Mouse (Mus musculus): ENCODE results near the gene Tor1aip1.

DNA sequence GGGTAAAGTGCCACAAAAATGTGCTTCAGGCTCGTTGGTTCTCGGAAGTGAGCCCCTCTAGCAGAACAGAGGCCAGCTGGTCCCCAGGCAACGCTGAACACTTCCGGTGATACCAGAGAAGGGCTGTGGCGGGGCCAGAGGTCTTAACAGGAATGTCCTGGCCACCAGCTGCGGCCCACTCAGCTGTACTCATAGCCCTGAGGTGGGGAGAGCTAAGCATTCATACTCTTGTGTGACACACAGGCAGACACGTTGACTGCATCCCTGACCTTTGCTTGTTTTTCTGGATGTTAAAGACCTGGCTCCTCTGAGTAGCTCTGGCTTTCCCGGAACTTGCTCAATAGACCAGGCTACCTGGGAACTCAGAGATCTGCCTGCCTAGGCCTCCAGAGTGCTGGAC is 38.3 kb upstream of the Tor1aip1 start:
- TF ChIP-seq RAD21 (IDR thresholded peaks at IDR 0.05; ENCODE audit: low read depth, low read length) (no peak), MAX (IDR thresholded peaks at IDR 0.05; ENCODE audit: low read length) (no peak), ZC3H11A (IDR thresholded peaks at IDR 0.05; ENCODE audit: low read depth, low read length) (no peak), GATA1 (IDR thresholded peaks at IDR 0.05; ENCODE audit: low read depth, low read length) (no peak), CTCF (IDR thresholded peaks at IDR 0.05 in 2 of 3, conservative IDR thresholded peaks at IDR 0.05 in 1 of 3; ENCODE audit: control insufficient read depth in 1 of 3, insufficient read depth in 1 of 3, low read depth in 2 of 3, low read length in 3 of 3, poor library complexity in 1 of 3, severe bottlenecking in 1 of 3) (no peak), JUND (IDR thresholded peaks at IDR 0.05; ENCODE audit: low read depth, low read length) (no peak), SIN3A (IDR thresholded peaks at IDR 0.05; ENCODE audit: low read length) (no peak), E2F4 (IDR thresholded peaks at IDR 0.05; ENCODE audit: borderline replicate concordance, low read depth, low read length) (no peak)
